8 mouse cellular contexts compared by ENCODE assay signal in the genomic region with DNA sequence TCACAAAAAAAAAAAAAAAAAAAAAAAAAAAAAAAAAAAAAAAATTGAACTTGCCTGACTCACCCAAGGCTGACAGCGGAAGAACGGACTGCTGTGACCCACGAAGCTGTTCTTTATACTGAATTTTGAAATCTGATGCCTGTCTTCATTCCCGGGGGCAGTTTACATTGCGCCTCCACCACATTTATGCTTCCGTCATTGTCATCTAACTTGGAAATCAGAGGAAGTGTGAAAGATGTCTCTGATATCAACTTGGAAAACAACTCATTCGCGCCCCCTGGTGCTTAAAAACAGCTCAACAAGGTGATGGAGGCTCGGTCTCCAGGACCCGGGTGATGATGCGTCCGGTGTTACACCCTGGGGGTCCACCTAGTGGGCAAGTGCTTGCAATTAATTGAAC. TPM values are rescaled to one million over a fixed set of nuclear protein-coding genes. Genes with fewer than 3 reads are reported as not detected.
DNase-seq lines count a peak whose midpoint lies in the region; ATAC-seq and TF ChIP-seq lines count a peak whose summit lies in the region.

No protein-coding gene starts in this region.

- peak; percentile 99 for DNase-seq in 416B (ENCODE audit: low read depth)
- DNase-seq in adrenal gland, postnatal 4 days (ENCODE audit: low spot score in 2 of 2): peak; percentile 74 to 82
- DNase-seq in kidney, postnatal 14 days: peak; percentile 94
- peak; percentile 57 for DNase-seq in liver, embryonic 13.5 days
- peak; percentile 91 to 93 for DNase-seq in natural killer cell, adult 2 months (ENCODE audit: low spot score in 2 of 2)

- TF ChIP-seq POLR2A in embryonic fibroblast, embryonic 13.5 days (IDR thresholded peaks at IDR 0.05; ENCODE audit: low read depth, low read length): no peak

- H3K27me3 ChIP-seq in heart, embryonic 15.5 days: no peaks in the 10 kb centered on the region
- H3K27me3 ChIP-seq in liver, embryonic 13.5 days: peaks cover 59% of the 10 kb centered on the region
- no peaks in the 10 kb centered on the region for H3K27me3 ChIP-seq in stomach, embryonic 15.5 days (replicated peaks)

- no peaks in the 10 kb centered on the region for H3K9me3 ChIP-seq in heart, embryonic 15.5 days (replicated peaks)
- H3K9me3 ChIP-seq in liver, embryonic 13.5 days (replicated peaks): no peaks in the 10 kb centered on the region
- no peaks in the 10 kb centered on the region for H3K9me3 ChIP-seq in stomach, embryonic 15.5 days

- 0 out of 2 replicates have a peak, but pooled peaks cover 2% of the 10 kb centered on the region for H3K4me1 ChIP-seq in embryonic fibroblast, embryonic 13.5 days (ENCODE audit: control insufficient read depth, insufficient read depth, low read length)
- peaks cover 21% of the 10 kb centered on the region for H3K4me1 ChIP-seq in heart, embryonic 15.5 days (replicated peaks)
- peaks cover 34% of the 10 kb centered on the region for H3K4me1 ChIP-seq in liver, embryonic 13.5 days (replicated peaks)
- H3K4me1 ChIP-seq in stomach, embryonic 15.5 days: peaks cover 19% of the 10 kb centered on the region

- peak overlapping the region; percentile 86 for H3K4me2 ChIP-seq in heart, embryonic 15.5 days
- peak overlapping the region; percentile 53 for H3K4me2 ChIP-seq in liver, embryonic 13.5 days
- H3K4me2 ChIP-seq in stomach, embryonic 15.5 days: peak overlapping the region; percentile 97

- peak; percentile 55; the same call in 1 of the 2 replicates for TF ChIP-seq CTCF in embryonic fibroblast, embryonic 13.5 days (IDR thresholded peaks at IDR 0.05; ENCODE audit: borderline replicate concordance, insufficient read depth, low read length)

- no peak for ATAC-seq in heart, embryonic 15.5 days (replicated peaks; ENCODE audit: insufficient number of reproducible peaks, insufficient read depth, low FRiP score, low read depth)
- no peak for ATAC-seq in liver, embryonic 13.5 days (ENCODE audit: low read depth)
- ATAC-seq in stomach, embryonic 15.5 days (ENCODE audit: insufficient read depth, low FRiP score, low read depth): no peak

- WGBS in heart, embryonic 15.5 days: under 1% methylated on average over 12 of the region's 12 CpGs
- under 1% methylated on average over 12 of the region's 12 CpGs for WGBS in liver, embryonic 13.5 days (ENCODE audit: insufficient replicate concordance)
- under 1% methylated on average over 12 of the region's 12 CpGs for WGBS in stomach, embryonic 15.5 days

- H3K9ac ChIP-seq in heart, embryonic 15.5 days: no peak overlapping the region
- H3K9ac ChIP-seq in liver, embryonic 13.5 days: no peak overlapping the region
- no peak overlapping the region for H3K9ac ChIP-seq in stomach, embryonic 15.5 days

- H3K36me3 ChIP-seq in heart, embryonic 15.5 days: no peaks in the 10 kb centered on the region
- no peaks in the 10 kb centered on the region for H3K36me3 ChIP-seq in liver, embryonic 13.5 days
- no peaks in the 10 kb centered on the region for H3K36me3 ChIP-seq in stomach, embryonic 15.5 days

- no peak overlapping the region for H3K27ac ChIP-seq in embryonic fibroblast, embryonic 13.5 days (ENCODE audit: insufficient read depth, low read length)
- H3K27ac ChIP-seq in heart, embryonic 15.5 days: no peak overlapping the region
- no peak overlapping the region for H3K27ac ChIP-seq in liver, embryonic 13.5 days
- no peak overlapping the region for H3K27ac ChIP-seq in stomach, embryonic 15.5 days

- H3K4me3 ChIP-seq in embryonic fibroblast, embryonic 13.5 days (ENCODE audit: insufficient read depth, low read length): peak overlapping the region; percentile 37
- H3K4me3 ChIP-seq in heart, embryonic 15.5 days: peak overlapping the region; percentile 93
- H3K4me3 ChIP-seq in liver, embryonic 13.5 days (replicated peaks): peak overlapping the region; percentile 24; the same call in 1 of the 2 replicates
- H3K4me3 ChIP-seq in stomach, embryonic 15.5 days (replicated peaks): peak overlapping the region; percentile 17; the same call in 1 of the 2 replicates

RNA-seq across cellular contexts. Expression of a gene that starts 1.8 kb away (rescaled TPM):
- total RNA-seq in adrenal gland, postnatal 4 days (2021): 10 to 100 TPM; 27.2 to 29.3 TPM
- polyA plus RNA-seq in embryonic fibroblast, embryonic 13.5 days (2011; ENCODE audit: insufficient read length, low read depth, missing spikeins): 36.2 and 39.9 TPM in 2 replicates
- 37.1 and 40.5 TPM in 2 replicates for polyA plus RNA-seq in heart, embryonic 15.5 days (2015; fragmentation: Nextera tagmentation; extraction: Ambion mirVana)
- 3.6 and 4.3 TPM in 2 replicates for polyA plus RNA-seq in liver, embryonic 13.5 days (2015; fragmentation: Nextera tagmentation; extraction: Ambion mirVana)
- 30.1 and 32.3 TPM in 2 replicates for polyA plus RNA-seq in stomach, embryonic 15.5 days (2015; fragmentation: Nextera tagmentation; extraction: Ambion mirVana)

RNA-seq across cellular contexts. Expression of a gene that starts 53.2 kb away (rescaled TPM):
- total RNA-seq in adrenal gland, postnatal 4 days (2021): 100 to 1,000 TPM; 101 TPM
- 26.8 and 29.9 TPM in 2 replicates for polyA plus RNA-seq in embryonic fibroblast, embryonic 13.5 days (2011; ENCODE audit: insufficient read length, low read depth, missing spikeins)
- 51.7 and 53.8 TPM in 2 replicates for polyA plus RNA-seq in heart, embryonic 15.5 days (2015; fragmentation: Nextera tagmentation; extraction: Ambion mirVana)
- polyA plus RNA-seq in liver, embryonic 13.5 days (2015; fragmentation: Nextera tagmentation; extraction: Ambion mirVana): 28.9 and 34.7 TPM in 2 replicates
- 43.9 and 44.4 TPM in 2 replicates for polyA plus RNA-seq in stomach, embryonic 15.5 days (2015; fragmentation: Nextera tagmentation; extraction: Ambion mirVana)

Comparison
In these comparisons a context has a peak if more than half of its experiments do, and no peak if none do; other contexts are left out.
1. H3K4me3 ChIP-seq: peak in every context shown above with its lines; median percentile 93 in heart, embryonic 15.5 days; 37 in embryonic fibroblast, embryonic 13.5 days; 24 in liver, embryonic 13.5 days; 17 in stomach, embryonic 15.5 days.